In genomic region chr5:44697993-44698392, GRCm38 (mm10) we compare ENCODE assay signal across 14 mouse cellular contexts.
DNase-seq lines count a peak whose midpoint lies in the region; ATAC-seq lines count a peak whose summit lies in the region.
"Had no signal": no experiment of that assay in that cellular context is flagged by ENCODE, and none has a peak within 500 bp of the region (broad histone marks: within the 10 kb centered on the region; RNA-seq: fewer than 3 reads in every experiment).

No protein-coding gene starts in this region.

- intact Hi-C loops in gastrocnemius, postnatal 36 days (cut with DNase I), result no loop called here

- no peak overlapping the region for H3K4me3 ChIP-seq in neural tube, embryonic 12.5 days
- H3K4me3 ChIP-seq in forebrain, embryonic 16.5 days (replicated peaks; ENCODE audit: low read length), result no peak overlapping the region
- no peak overlapping the region for H3K4me3 ChIP-seq in limb, embryonic 12.5 days (replicated peaks)
- no peak overlapping the region for H3K4me3 ChIP-seq in neural tube, embryonic 15.5 days (replicated peaks)
- H3K4me3 ChIP-seq: erythroblast, embryonic 14.5 days; lung, embryonic 15.5 days had no signal

- H3K27ac ChIP-seq in neural tube, embryonic 12.5 days, result no peak overlapping the region
- H3K27ac ChIP-seq in forebrain, embryonic 16.5 days (ENCODE audit: low read length), result no peak overlapping the region
- no peak overlapping the region; the same call in 1 of the 2 replicates for H3K27ac ChIP-seq in limb, embryonic 12.5 days
- peak overlapping the region; percentile 34; the same call in 1 of the 2 replicates for H3K27ac ChIP-seq in neural tube, embryonic 15.5 days (replicated peaks)
- H3K27ac ChIP-seq: lung, embryonic 15.5 days had no signal

- no peaks in the 10 kb centered on the region for H3K27me3 ChIP-seq in neural tube, embryonic 12.5 days (replicated peaks)
- no peaks in the 10 kb centered on the region for H3K27me3 ChIP-seq in forebrain, embryonic 16.5 days (replicated peaks; ENCODE audit: control insufficient read depth, insufficient read depth, low read length)
- H3K27me3 ChIP-seq in limb, embryonic 12.5 days, result no peaks in the 10 kb centered on the region
- H3K27me3 ChIP-seq in neural tube, embryonic 15.5 days (replicated peaks), result no peaks in the 10 kb centered on the region
- H3K27me3 ChIP-seq: CH12.LX; lung, embryonic 15.5 days had no signal

- H3K4me2 ChIP-seq in neural tube, embryonic 12.5 days (replicated peaks), result no peak overlapping the region
- no peak overlapping the region for H3K4me2 ChIP-seq in forebrain, embryonic 16.5 days (ENCODE audit: low read length)
- H3K4me2 ChIP-seq in limb, embryonic 12.5 days, result no peak overlapping the region
- no peak overlapping the region for H3K4me2 ChIP-seq in neural tube, embryonic 15.5 days
- H3K4me2 ChIP-seq: lung, embryonic 15.5 days had no signal

- 69% methylated on average over 3 of the region's 3 CpGs for WGBS in neural tube, embryonic 12.5 days
- WGBS in forebrain, embryonic 16.5 days, result 4% methylated on average over 3 of the region's 3 CpGs
- WGBS in limb, embryonic 12.5 days, result 63% methylated on average over 3 of the region's 3 CpGs
- 43% methylated on average over 3 of the region's 3 CpGs for whole genome bisulfite sequencing in neural tube, embryonic 15.5 days

- no peaks in the 10 kb centered on the region for H3K9me3 ChIP-seq in neural tube, embryonic 12.5 days
- no peaks in the 10 kb centered on the region for H3K9me3 ChIP-seq in forebrain, embryonic 16.5 days (ENCODE audit: control insufficient read depth, low read length)
- no peaks in the 10 kb centered on the region for H3K9me3 ChIP-seq in limb, embryonic 12.5 days
- no peaks in the 10 kb centered on the region for H3K9me3 ChIP-seq in neural tube, embryonic 15.5 days (replicated peaks)
- H3K9me3 ChIP-seq: lung, embryonic 15.5 days had no signal

- H3K4me1 ChIP-seq in neural tube, embryonic 12.5 days, result peaks cover 8% of the 10 kb centered on the region
- H3K4me1 ChIP-seq in forebrain, embryonic 16.5 days (replicated peaks; ENCODE audit: control insufficient read depth, insufficient read depth, low read length), result peaks cover 33% of the 10 kb centered on the region
- peaks cover 33% of the 10 kb centered on the region for H3K4me1 ChIP-seq in limb, embryonic 12.5 days (replicated peaks)
- H3K4me1 ChIP-seq in neural tube, embryonic 15.5 days, result peaks cover 31% of the 10 kb centered on the region
- H3K4me1 ChIP-seq: lung, embryonic 15.5 days had no signal

- H3K9ac ChIP-seq in neural tube, embryonic 12.5 days, result no peak overlapping the region
- H3K9ac ChIP-seq in forebrain, embryonic 16.5 days (replicated peaks; ENCODE audit: low read depth, low read length), result no peak overlapping the region
- no peak overlapping the region for H3K9ac ChIP-seq in limb, embryonic 12.5 days (replicated peaks)
- no peak overlapping the region for H3K9ac ChIP-seq in neural tube, embryonic 15.5 days (replicated peaks)
- H3K9ac ChIP-seq: lung, embryonic 15.5 days had no signal

- 0 out of 2 replicates have a peak, but pooled peaks have one; percentile 31 for ATAC-seq in neural tube, embryonic 12.5 days (ENCODE audit: low FRiP score, low read depth)
- peak; percentile 91 for ATAC-seq in forebrain, embryonic 16.5 days
- 0 out of 2 replicates have a peak, but pooled peaks have one; percentile 56 for ATAC-seq in limb, embryonic 12.5 days (ENCODE audit: insufficient number of reproducible peaks, insufficient read depth, low FRiP score, low TSS enrichment, low read depth)
- no peak for ATAC-seq in neural tube, embryonic 15.5 days (ENCODE audit: low FRiP score)
- ATAC-seq: intestine, postnatal 0 days; Patski had no signal

- DNase-seq in neural tube, embryonic 10.5 days (ENCODE audit: extremely low spot score, low spot score), result no peak
- DNase-seq in gastrocnemius, postnatal 36 days, result no peak
- no peak for DNase-seq in spleen, postnatal 14 days (ENCODE audit: low spot score in 2 of 2)
- DNase-seq: liver; thymus, postnatal 25 days had no signal

- no peaks in the 10 kb centered on the region for H3K36me3 ChIP-seq in neural tube, embryonic 12.5 days
- no peaks in the 10 kb centered on the region for H3K36me3 ChIP-seq in forebrain, embryonic 16.5 days (ENCODE audit: control insufficient read depth, insufficient read depth)
- H3K36me3 ChIP-seq in limb, embryonic 12.5 days, result no peaks in the 10 kb centered on the region
- H3K36me3 ChIP-seq in neural tube, embryonic 15.5 days, result no peaks in the 10 kb centered on the region
- H3K36me3 ChIP-seq: lung, embryonic 15.5 days had no signal
